Mouse (Mus musculus): ENCODE results near the gene Srsx. TPM values are rescaled to one million over a fixed set of nuclear protein-coding genes. Genes with fewer than 3 reads are reported as not detected.
"Not testable (repeated sequence)": the region's sequence is repeated elsewhere in the genome, so short reads cannot be mapped to it uniquely, and the experiment has no call there.

Gene Srsx
- not detected in 2 replicates for polyA plus RNA-seq (2015; fragmentation: Nextera tagmentation; extraction: Ambion mirVana)

GRCm38 (mm10) chrX:123222381-123222780, at the start of gene Srsx:
Srsx (minus strand) TSS chrX:123222481.
- H3K4me2 ChIP-seq (ENCODE audit: low read length); H3K9ac ChIP-seq (ENCODE audit: low read depth, low read length); H3K27ac ChIP-seq; H3K4me1 ChIP-seq (replicated peaks; ENCODE audit: insufficient read depth, low read length); H3K4me3 ChIP-seq (replicated peaks; ENCODE audit: low read depth, low read length); ATAC-seq (replicated peaks; ENCODE audit: low FRiP score, low read depth); H3K9me3 ChIP-seq (replicated peaks; ENCODE audit: low read length); H3K36me3 ChIP-seq (ENCODE audit: insufficient read depth, low read length); H3K27me3 ChIP-seq (ENCODE audit: insufficient read depth, low read length); DNase-seq (ENCODE audit: low spot score): not testable (repeated sequence)
- WGBS: no CpG with 5 or more reads among the region's 1 CpGs

DNA sequence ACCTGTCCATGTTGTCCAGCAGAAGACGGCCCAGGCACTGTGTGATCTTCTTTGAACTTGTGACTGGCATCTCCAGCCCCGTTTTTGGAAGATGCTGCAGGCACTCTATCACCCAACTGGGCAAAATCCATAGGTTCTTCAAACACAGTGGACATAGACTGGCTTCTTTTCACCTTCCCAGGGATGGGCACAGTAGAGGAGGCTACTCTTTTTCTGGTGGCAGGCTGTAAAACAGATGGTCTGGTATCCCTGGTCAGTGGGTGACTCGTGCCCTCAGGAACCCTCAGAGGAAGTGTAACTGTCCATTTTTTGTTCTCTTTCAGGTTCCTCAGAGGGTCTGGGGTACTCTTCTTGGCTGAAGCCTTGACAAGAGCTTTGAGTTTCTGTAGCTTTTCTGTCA, 24.5 kb upstream of the Srsx start, which contains the start of gene Gm17577:
Gene Gm17577, minus strand, starts transcription at position 101 of the 400 bp plus-strand sequence.
- WGBS: no CpG with 5 or more reads among the region's 3 CpGs
- not testable (repeated sequence) for H3K4me1 ChIP-seq (replicated peaks; ENCODE audit: insufficient read depth, low read length); DNase-seq (ENCODE audit: low spot score); H3K4me3 ChIP-seq (replicated peaks; ENCODE audit: low read depth, low read length); H3K27me3 ChIP-seq (ENCODE audit: insufficient read depth, low read length); H3K9ac ChIP-seq (ENCODE audit: low read depth, low read length); H3K27ac ChIP-seq; ATAC-seq (replicated peaks; ENCODE audit: low FRiP score, low read depth); H3K4me2 ChIP-seq (ENCODE audit: low read length); H3K36me3 ChIP-seq (ENCODE audit: insufficient read depth, low read length); H3K9me3 ChIP-seq (replicated peaks; ENCODE audit: low read length)

Other genes with a start within 250 kb of the Srsx start
- gene Gm17521, start 192.8 kb downstream of the Srsx start, polyA plus RNA-seq (2015; fragmentation: Nextera tagmentation; extraction: Ambion mirVana): not detected in 2 replicates
- gene Cldn34c1, start 119.0 kb downstream of the Srsx start, polyA plus RNA-seq (2015; fragmentation: Nextera tagmentation; extraction: Ambion mirVana): 11.8 and 14.2 TPM in 2 replicates
- not detected in 2 replicates for gene Gm17577, start 24.4 kb upstream of the Srsx start, polyA plus RNA-seq (2015; fragmentation: Nextera tagmentation; extraction: Ambion mirVana)

Data from kidney, postnatal 0 days (tissue).